Mouse (Mus musculus): ENCODE results near the gene Foxr1. TPM values are rescaled to one million over a fixed set of nuclear protein-coding genes. Genes with fewer than 3 reads are reported as not detected.
A peak's percentile ranks its signal among the peaks of the same experiment; 100 is the strongest.

Foxr1 gene
- polyA plus RNA-seq, 1 experiment from 2014 or later = not detected

GRCm38 (mm10) chr9:44478229-44478921 is 37.4 kb upstream of the Foxr1 start:
- H3K9me3 ChIP-seq (ENCODE audit: control insufficient read depth, low read length) = no peaks in the 10 kb centered on the region
- peak overlapping the region; percentile 98 for H3K27ac ChIP-seq (ENCODE audit: low read length)
- peaks cover 19% of the 10 kb centered on the region for H3K4me1 ChIP-seq (ENCODE audit: control insufficient read depth, insufficient read depth, low read length)
- peak overlapping the region; percentile 94 for H3K9ac ChIP-seq (ENCODE audit: low read depth, low read length)
- under 1% methylated on average over 24 of the region's 27 CpGs for WGBS
- ATAC-seq = peak; percentile 53
- no peaks in the 10 kb centered on the region for H3K27me3 ChIP-seq (replicated peaks; ENCODE audit: control insufficient read depth, insufficient read depth, low read length)
- peak overlapping the region; percentile 77 for H3K4me3 ChIP-seq (ENCODE audit: low read length)
- H3K36me3 ChIP-seq (ENCODE audit: control insufficient read depth, insufficient read depth, low read length) = no peaks in the 10 kb centered on the region
- peak overlapping the region; percentile 83 for H3K4me2 ChIP-seq (ENCODE audit: low read depth, low read length)

- Histone ChIP-seq H3K9me3 (ENCODE audit: control insufficient read depth, low read length) (no peaks in the 10 kb centered on the region), H3K4me2 (ENCODE audit: low read depth, low read length) (peak overlapping the region; percentile 83), H3K36me3 (ENCODE audit: control insufficient read depth, insufficient read depth, low read length) (no peaks in the 10 kb centered on the region), H3K27ac (ENCODE audit: low read length) (peak overlapping the region; percentile 98), H3K4me3 (ENCODE audit: low read length) (peak overlapping the region; percentile 77), H3K4me1 (ENCODE audit: control insufficient read depth, insufficient read depth, low read length) (peaks cover 19% of the 10 kb centered on the region), H3K27me3 (replicated peaks; ENCODE audit: control insufficient read depth, insufficient read depth, low read length) (no peaks in the 10 kb centered on the region), H3K9ac (ENCODE audit: low read depth, low read length) (peak overlapping the region; percentile 94)
- peak; percentile 37 for ATAC-seq
- WGBS = 6% methylated on average over 24 of the region's 24 CpGs
These were observed 36.6 kb upstream of the Foxr1 start for GRCm38 (mm10) chr9:44477339-44478228.

- H3K9ac ChIP-seq (ENCODE audit: low read depth, low read length) = no peak overlapping the region
- peaks cover 15% of the 10 kb centered on the region for H3K4me1 ChIP-seq (ENCODE audit: control insufficient read depth, insufficient read depth, low read length)
- no peak overlapping the region for H3K27ac ChIP-seq (ENCODE audit: low read length)
- no peak for ATAC-seq
- H3K27me3 ChIP-seq (replicated peaks; ENCODE audit: control insufficient read depth, insufficient read depth, low read length) = no peaks in the 10 kb centered on the region
- no peaks in the 10 kb centered on the region for H3K36me3 ChIP-seq (ENCODE audit: control insufficient read depth, insufficient read depth, low read length)
- H3K4me2 ChIP-seq (ENCODE audit: low read depth, low read length) = no peak overlapping the region
- WGBS = 95% methylated on average over 3 of the region's 3 CpGs
- no peaks in the 10 kb centered on the region for H3K9me3 ChIP-seq (ENCODE audit: control insufficient read depth, low read length)
- H3K4me3 ChIP-seq (ENCODE audit: low read length) = no peak overlapping the region
These were observed 35.0 kb upstream of the Foxr1 start for GRCm38 (mm10) chr9:44475936-44476335.

GRCm38 (mm10) chr9:44474327-44474726 is 33.4 kb upstream of the Foxr1 start:
- ATAC-seq = no peak

DNA sequence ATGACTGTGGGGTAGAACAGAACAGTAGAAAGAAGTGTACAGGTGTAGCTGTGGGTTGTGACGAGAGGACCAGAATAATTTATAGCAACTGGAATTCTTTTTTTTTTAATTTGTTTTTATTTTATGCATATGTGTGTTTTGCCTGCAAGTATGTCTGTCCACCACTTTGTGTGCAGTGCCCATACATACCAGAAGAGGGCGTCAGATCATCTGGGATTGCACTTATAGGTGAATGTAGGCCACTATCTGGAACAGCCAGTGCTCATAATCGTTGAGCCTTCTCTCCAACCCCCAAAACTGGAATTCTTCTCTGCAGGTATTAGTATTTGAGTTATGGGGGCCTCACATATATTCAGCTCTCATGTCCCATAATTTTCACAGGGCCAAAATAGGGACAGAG is 32.2 kb upstream of the Foxr1 start:
- Histone ChIP-seq H3K36me3 (ENCODE audit: control insufficient read depth, insufficient read depth, low read length) (no peaks in the 10 kb centered on the region), H3K4me1 (ENCODE audit: control insufficient read depth, insufficient read depth, low read length) (peaks cover 10% of the 10 kb centered on the region), H3K4me2 (ENCODE audit: low read depth, low read length) (no peak overlapping the region), H3K27ac (ENCODE audit: low read length) (no peak overlapping the region), H3K9me3 (ENCODE audit: control insufficient read depth, low read length) (no peaks in the 10 kb centered on the region), H3K9ac (ENCODE audit: low read depth, low read length) (no peak overlapping the region), H3K27me3 (replicated peaks; ENCODE audit: control insufficient read depth, insufficient read depth, low read length) (no peaks in the 10 kb centered on the region), H3K4me3 (ENCODE audit: low read length) (no peak overlapping the region)
- ATAC-seq = no peak
- 66% methylated on average over 3 of the region's 3 CpGs for WGBS

More at GRCm38 (mm10) chr9:44474327-44474726, 33.4 kb upstream of the Foxr1 start:
- WGBS = 26% methylated on average over 1 of the region's 1 CpGs
- Histone ChIP-seq H3K27ac (ENCODE audit: low read length) (no peak overlapping the region), H3K4me2 (ENCODE audit: low read depth, low read length) (no peak overlapping the region), H3K9me3 (ENCODE audit: control insufficient read depth, low read length) (no peaks in the 10 kb centered on the region), H3K4me1 (ENCODE audit: control insufficient read depth, insufficient read depth, low read length) (peaks cover 10% of the 10 kb centered on the region), H3K9ac (ENCODE audit: low read depth, low read length) (no peak overlapping the region), H3K4me3 (ENCODE audit: low read length) (no peak overlapping the region), H3K27me3 (replicated peaks; ENCODE audit: control insufficient read depth, insufficient read depth, low read length) (no peaks in the 10 kb centered on the region), H3K36me3 (ENCODE audit: control insufficient read depth, insufficient read depth, low read length) (no peaks in the 10 kb centered on the region)

DNA sequence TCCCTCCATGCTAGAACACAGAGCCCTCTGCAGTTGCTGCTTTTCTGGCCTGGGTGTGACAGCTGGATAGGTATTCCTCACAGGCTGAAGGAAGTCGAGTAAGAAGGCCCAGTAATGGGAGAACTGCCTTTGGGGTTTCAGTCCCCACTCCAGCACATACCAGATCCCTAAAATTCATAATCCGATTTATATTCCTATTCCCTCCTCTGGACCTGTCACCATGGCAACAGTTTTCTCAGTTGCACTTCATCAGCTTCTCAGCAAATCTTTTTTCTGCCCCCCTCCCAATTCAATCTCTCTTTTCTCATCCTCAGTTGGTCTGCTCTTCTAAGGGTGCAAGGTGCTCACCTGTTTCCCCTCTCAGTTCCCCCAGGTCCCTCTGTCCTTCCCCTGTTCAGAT is 27.9 kb upstream of the Foxr1 start:
- H3K27me3 ChIP-seq (replicated peaks; ENCODE audit: control insufficient read depth, insufficient read depth, low read length) = no peaks in the 10 kb centered on the region
- no peak overlapping the region for H3K27ac ChIP-seq (ENCODE audit: low read length)
- no peaks in the 10 kb centered on the region for H3K36me3 ChIP-seq (ENCODE audit: control insufficient read depth, insufficient read depth, low read length)
- WGBS = 55% methylated on average over 2 of the region's 2 CpGs
- ATAC-seq = no peak
- no peak overlapping the region for H3K9ac ChIP-seq (ENCODE audit: low read depth, low read length)
- no peak overlapping the region for H3K4me3 ChIP-seq (ENCODE audit: low read length)
- H3K4me1 ChIP-seq (ENCODE audit: control insufficient read depth, insufficient read depth, low read length) = no peaks in the 10 kb centered on the region
- H3K4me2 ChIP-seq (ENCODE audit: low read depth, low read length) = no peak overlapping the region
- no peaks in the 10 kb centered on the region for H3K9me3 ChIP-seq (ENCODE audit: control insufficient read depth, low read length)

DNA sequence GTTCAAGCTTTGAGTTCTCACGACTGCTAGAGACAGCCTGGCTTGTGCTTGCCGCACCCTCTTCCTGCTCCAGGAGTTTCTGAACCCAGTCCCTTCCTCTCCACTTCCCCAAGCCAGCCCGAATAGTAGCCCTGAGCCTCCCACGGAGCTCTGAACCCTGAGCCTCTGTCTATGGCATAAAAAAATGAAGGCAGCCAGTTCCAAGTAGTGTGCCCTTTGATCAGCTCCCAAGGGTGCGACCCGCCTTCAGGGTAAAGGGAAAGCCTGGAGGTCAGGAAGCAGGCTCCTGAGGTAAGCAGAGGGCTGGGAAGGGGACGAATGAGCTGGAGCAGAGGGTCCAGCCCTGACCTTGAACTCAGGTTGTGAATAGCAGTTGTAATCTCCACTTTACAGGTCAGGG is 27.3 kb upstream of the Foxr1 start:
- Histone ChIP-seq H3K9ac (ENCODE audit: low read depth, low read length) (no peak overlapping the region), H3K4me1 (ENCODE audit: control insufficient read depth, insufficient read depth, low read length) (no peaks in the 10 kb centered on the region), H3K27ac (ENCODE audit: low read length) (no peak overlapping the region), H3K4me2 (ENCODE audit: low read depth, low read length) (no peak overlapping the region), H3K9me3 (ENCODE audit: control insufficient read depth, low read length) (no peaks in the 10 kb centered on the region), H3K4me3 (ENCODE audit: low read length) (no peak overlapping the region), H3K27me3 (replicated peaks; ENCODE audit: control insufficient read depth, insufficient read depth, low read length) (no peaks in the 10 kb centered on the region), H3K36me3 (ENCODE audit: control insufficient read depth, insufficient read depth, low read length) (no peaks in the 10 kb centered on the region)
- 40% methylated on average over 7 of the region's 7 CpGs for WGBS
- ATAC-seq = peak; percentile 73

GRCm38 (mm10) chr9:44461950-44462349 is 21.0 kb upstream of the Foxr1 start:
- Histone ChIP-seq H3K4me2 (ENCODE audit: low read depth, low read length) (no peak overlapping the region), H3K27me3 (replicated peaks; ENCODE audit: control insufficient read depth, insufficient read depth, low read length) (no peaks in the 10 kb centered on the region), H3K9ac (ENCODE audit: low read depth, low read length) (no peak overlapping the region), H3K36me3 (ENCODE audit: control insufficient read depth, insufficient read depth, low read length) (no peaks in the 10 kb centered on the region), H3K27ac (ENCODE audit: low read length) (no peak overlapping the region), H3K4me3 (ENCODE audit: low read length) (no peak overlapping the region), H3K9me3 (ENCODE audit: control insufficient read depth, low read length) (no peaks in the 10 kb centered on the region), H3K4me1 (ENCODE audit: control insufficient read depth, insufficient read depth, low read length) (no peaks in the 10 kb centered on the region)
- ATAC-seq = no peak
- WGBS = 79% methylated on average over 5 of the region's 5 CpGs

GRCm38 (mm10) chr9:44457035-44457742 is 16.3 kb upstream of the Foxr1 start:
- peak; percentile 33 for ATAC-seq
- Histone ChIP-seq H3K36me3 (ENCODE audit: control insufficient read depth, insufficient read depth, low read length) (no peaks in the 10 kb centered on the region), H3K4me1 (ENCODE audit: control insufficient read depth, insufficient read depth, low read length) (peaks cover 8% of the 10 kb centered on the region; the same call in 1 of the 2 replicates), H3K9me3 (ENCODE audit: control insufficient read depth, low read length) (no peaks in the 10 kb centered on the region), H3K27me3 (replicated peaks; ENCODE audit: control insufficient read depth, insufficient read depth, low read length) (peaks cover 8% of the 10 kb centered on the region; the same call in 1 of the 2 replicates), H3K9ac (ENCODE audit: low read depth, low read length) (no peak overlapping the region), H3K4me3 (ENCODE audit: low read length) (no peak overlapping the region), H3K27ac (ENCODE audit: low read length) (no peak overlapping the region), H3K4me2 (ENCODE audit: low read depth, low read length) (no peak overlapping the region)
- WGBS = 10% methylated on average over 11 of the region's 11 CpGs

Measured in intestine, embryonic 16.5 days (tissue).